Mouse (Mus musculus) hindbrain, embryonic 10.5 days (tissue): Measurements from ENCODE around the gene Orai2. TPM values are rescaled to one million over a fixed set of nuclear protein-coding genes. Genes with fewer than 3 reads are reported as not detected.

Experiments
- DNase-seq: peaks from one replicate; pipeline ENCODE4 v3.0.0-alpha.2; 2017; ENCODE audit warnings: low spot score
- H3K27ac ChIP-seq: fragments of 300-500 bp; sonication (generic); 2 replicates; pipeline ENCODE4 v1.5.1; 2016; ENCODE audit warnings: mild to moderate bottlenecking, moderate library complexity
- H3K27me3 ChIP-seq: fragments of 300-500 bp; sonication (generic); 2 replicates; pipeline ENCODE4 v1.6.1; 2016; ENCODE audit warnings: mild to moderate bottlenecking; ENCODE audit not compliant: poor library complexity, insufficient read depth, severe bottlenecking
- H3K36me3 ChIP-seq: fragments of 300-500 bp; sonication (generic); 2 replicates; pipeline ENCODE4 v1.6.1; 2016; ENCODE audit warnings: mild to moderate bottlenecking, moderate library complexity
- H3K4me1 ChIP-seq: fragments of 300-500 bp; sonication (generic); replicated peaks from 2 replicates; pipeline ENCODE4 v1.6.1; 2016; ENCODE audit warnings: mild to moderate bottlenecking
- H3K4me3 ChIP-seq: fragments of 300-500 bp; sonication (generic); 2 replicates; pipeline ENCODE4 v1.5.1; 2016; ENCODE audit warnings: mild to moderate bottlenecking, moderate library complexity
- H3K9me3 ChIP-seq: fragments of 300-500 bp; sonication (generic); 2 replicates; pipeline ENCODE4 v1.6.1; 2016; ENCODE audit warnings: mild to moderate bottlenecking, moderate library complexity
- WGBS: fragments of 180-500 bp; shearing (Covaris S2); methylation state at CpG from one replicate; pipeline ENCODE4 v1.1.7; 2016; 5-methylcytosine and 5-hydroxymethylcytosine counted together
- polyA plus RNA-seq: library from polyadenylated mRNA; unstranded; fragments of >200 nt; fragmentation: Nextera tagmentation; extraction: Ambion mirVana; gene quantifications from 2 replicates; pipeline ENCODE4 v1.2.1, GENCODE M21; 2016

Gene Orai2
- polyA plus RNA-seq, 1 experiment from 2014 or later, result 10.9 TPM

DNA sequence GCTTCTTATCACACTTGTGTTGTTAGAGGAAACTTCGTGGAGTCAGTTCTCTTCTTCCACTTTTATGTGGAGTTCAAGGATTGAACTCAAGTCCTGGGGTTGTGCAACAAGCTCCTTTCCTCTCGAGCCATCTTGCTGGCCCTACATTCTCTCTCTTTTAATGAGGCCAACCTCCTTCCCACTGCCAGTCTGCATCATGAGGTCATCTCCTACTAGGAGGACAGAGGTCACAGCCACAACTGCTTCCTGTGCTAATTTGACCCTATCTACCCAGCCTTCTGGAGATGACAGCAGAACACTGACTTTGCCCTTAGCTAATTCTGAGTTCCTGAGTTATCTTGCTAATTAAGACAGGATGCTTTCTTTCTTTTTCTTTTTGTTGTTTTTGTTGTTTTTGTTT, 62.0 kb downstream of the Orai2 start:
- no peak overlapping the region for H3K4me3 ChIP-seq
- peaks cover 7% of the 10 kb centered on the region for H3K27me3 ChIP-seq
- H3K4me1 ChIP-seq, result no peaks in the 10 kb centered on the region
- WGBS, result 70% methylated on average over 2 of the region's 2 CpGs
- DNase-seq, result no peak
- H3K9me3 ChIP-seq, result peaks cover 5% of the 10 kb centered on the region; the same call in 1 of the 2 replicates
- no peaks in the 10 kb centered on the region; the same call in 1 of the 2 replicates for H3K36me3 ChIP-seq
- H3K27ac ChIP-seq, result no peak overlapping the region

DNA sequence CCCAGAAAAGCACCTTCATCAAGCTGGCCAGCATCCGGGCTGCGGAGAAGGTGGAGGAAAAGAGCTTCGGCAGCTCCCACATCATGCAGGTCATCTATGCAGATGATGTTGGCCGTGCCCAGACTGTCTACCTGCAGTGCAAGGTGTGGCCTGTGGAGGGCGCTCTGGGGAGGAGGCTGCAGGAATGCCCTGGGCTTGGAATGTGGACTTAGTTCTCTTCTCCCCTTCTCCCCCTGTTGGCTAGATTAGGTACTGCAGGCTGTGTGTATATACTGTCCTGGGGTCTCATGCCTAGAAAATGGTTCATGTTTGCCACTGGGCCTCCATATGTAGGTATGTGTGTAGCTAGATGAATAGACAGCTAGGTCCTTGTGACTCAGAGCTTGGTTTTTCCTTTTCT, 66.0 kb downstream of the Orai2 start:
- peaks cover 10% of the 10 kb centered on the region for H3K4me1 ChIP-seq
- no peak overlapping the region for H3K27ac ChIP-seq
- 86% methylated on average over 5 of the region's 5 CpGs for WGBS
- H3K9me3 ChIP-seq, result peaks cover 5% of the 10 kb centered on the region; the same call in 1 of the 2 replicates
- H3K4me3 ChIP-seq, result no peak overlapping the region
- no peak for DNase-seq
- no peaks in the 10 kb centered on the region; the same call in 1 of the 2 replicates for H3K36me3 ChIP-seq
- peaks cover 39% of the 10 kb centered on the region for H3K27me3 ChIP-seq

DNA sequence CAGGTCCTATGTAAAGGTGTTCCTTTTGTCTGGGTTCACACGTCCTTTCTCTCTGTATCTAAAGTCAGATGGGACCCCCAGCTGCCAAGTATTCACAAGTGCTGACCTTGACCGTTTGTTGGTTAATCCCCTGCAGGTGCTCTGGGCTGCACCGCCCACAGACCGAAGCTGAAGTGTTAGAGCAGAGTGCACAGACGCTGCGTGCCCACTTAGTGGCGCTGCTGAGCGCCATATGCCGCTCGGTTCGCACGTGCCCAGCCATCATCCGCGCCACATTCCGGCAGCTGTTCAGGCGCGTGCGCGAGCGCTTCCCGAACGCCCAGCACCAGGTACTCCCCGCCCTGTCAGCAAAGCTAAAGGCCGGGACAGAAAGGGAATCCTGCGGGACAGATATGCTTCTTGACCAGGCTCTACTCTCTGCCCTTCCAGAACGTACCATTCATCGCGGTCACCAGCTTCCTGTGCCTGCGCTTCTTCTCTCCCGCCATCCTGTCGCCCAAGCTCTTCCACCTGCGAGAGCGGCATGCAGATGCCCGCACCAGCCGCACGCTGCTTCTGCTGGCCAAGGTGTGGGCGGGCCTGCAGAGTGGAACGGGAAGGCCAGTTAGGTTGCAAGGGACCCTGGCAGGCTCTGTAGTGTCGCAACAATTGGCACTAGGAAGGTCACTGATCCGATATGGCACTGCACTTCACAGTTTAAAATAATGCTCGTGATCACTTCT, 68.3 kb downstream of the Orai2 start:
- peak overlapping the region; percentile 49 for H3K4me3 ChIP-seq
- H3K36me3 ChIP-seq, result no peaks in the 10 kb centered on the region; the same call in 1 of the 2 replicates
- WGBS, result 7% methylated on average over 41 of the region's 41 CpGs
- peak overlapping the region; percentile 69; the same call in 1 of the 2 replicates for H3K27ac ChIP-seq
- peaks cover 10% of the 10 kb centered on the region for H3K4me1 ChIP-seq
- H3K27me3 ChIP-seq, result peaks cover 39% of the 10 kb centered on the region
- peaks cover 5% of the 10 kb centered on the region; the same call in 1 of the 2 replicates for H3K9me3 ChIP-seq
- peak; percentile 71 for DNase-seq

DNA sequence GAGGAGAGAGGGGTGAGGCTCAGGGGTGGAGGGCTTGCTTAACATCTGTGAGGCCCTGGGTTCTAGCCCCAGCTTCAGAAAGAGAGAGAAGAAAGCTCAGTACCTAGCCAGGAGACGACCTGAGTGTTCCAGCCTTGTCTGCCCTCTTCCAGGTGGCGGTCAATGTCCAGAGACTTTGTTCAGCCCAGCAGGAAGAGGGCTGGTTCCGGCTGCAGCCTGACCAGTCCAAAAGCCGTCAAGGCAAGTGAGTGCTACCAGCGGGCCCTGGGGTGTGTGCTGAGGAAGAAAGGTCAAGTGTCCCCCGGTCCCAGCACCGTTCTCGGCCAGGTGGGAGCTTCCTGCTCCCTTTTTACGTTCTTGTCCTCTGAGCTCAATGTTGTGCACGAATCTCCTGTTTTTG, 72.0 kb downstream of the Orai2 start:
- no peak for DNase-seq
- Histone ChIP-seq H3K27ac (no peak overlapping the region), H3K4me3 (no peak overlapping the region), H3K9me3 (no peaks in the 10 kb centered on the region), H3K36me3 (no peaks in the 10 kb centered on the region), H3K4me1 (peaks cover 26% of the 10 kb centered on the region), H3K27me3 (peaks cover 32% of the 10 kb centered on the region)
- WGBS, result 85% methylated on average over 10 of the region's 10 CpGs

Other genes with a start within 250 kb of the Orai2 start
- gene Ywhag, start 236.1 kb downstream of the Orai2 start, polyA plus RNA-seq, result 274 and 348 TPM in 2 replicates
- gene Ssc4d, start 196.2 kb downstream of the Orai2 start, polyA plus RNA-seq, result 1.3 and 1.6 TPM in 2 replicates
- gene Zp3, start 190.6 kb downstream of the Orai2 start, polyA plus RNA-seq, result not detected in 2 replicates
- 34.8 and 38.1 TPM in 2 replicates for gene Dtx2, start 175.9 kb downstream of the Orai2 start, polyA plus RNA-seq
- gene Upk3b, start 132.2 kb downstream of the Orai2 start, polyA plus RNA-seq, result 0.09 and 0.26 TPM in 2 replicates
- 1.1 and 1.8 TPM in 2 replicates for gene Upk3bl, start 116.2 kb downstream of the Orai2 start, polyA plus RNA-seq
- gene Rasa4, start 86.8 kb downstream of the Orai2 start, polyA plus RNA-seq, result 4.8 and 5.5 TPM in 2 replicates
- gene Polr2j, start 54.1 kb downstream of the Orai2 start, polyA plus RNA-seq, result 288 and 292 TPM in 2 replicates
- 54.3 and 59.7 TPM in 2 replicates for gene Lrwd1, start 34.6 kb downstream of the Orai2 start, polyA plus RNA-seq
- 25.1 and 25.7 TPM in 2 replicates for gene Alkbh4, start 34.6 kb downstream of the Orai2 start, polyA plus RNA-seq
- gene Prkrip1, start 28.2 kb upstream of the Orai2 start, polyA plus RNA-seq, result 67.6 and 77.6 TPM in 2 replicates
- 14.1 and 17.3 TPM in 2 replicates for gene Sh2b2, start 75.8 kb upstream of the Orai2 start, polyA plus RNA-seq